Mouse (Mus musculus) limb, embryonic 12.5 days (tissue): ENCODE data around the gene Stxbp1. TPM values are rescaled to one million over a fixed set of nuclear protein-coding genes. Genes with fewer than 3 reads are reported as not detected.
"Not testable (repeated sequence)": the region's sequence is repeated elsewhere in the genome, so short reads cannot be mapped to it uniquely, and the experiment has no call there.

Experiments
- ATAC-seq: fragments of 200-750 bp; cut with Nextera tagmentation; 2 replicates; pipeline ENCODE4 v1.8.0; 2017; ENCODE audit warnings: low read depth, moderate TSS enrichment; ENCODE audit not compliant: insufficient number of reproducible peaks, insufficient read depth, low FRiP score, low TSS enrichment
- H3K27ac ChIP-seq: fragments of 300-500 bp; sonication (generic); 2 replicates; pipeline ENCODE4 v1.5.1; 2016; ENCODE audit warnings: mild to moderate bottlenecking, moderate library complexity
- H3K27me3 ChIP-seq: fragments of 300-500 bp; sonication (generic); 2 replicates; pipeline ENCODE4 v1.6.1; 2016; ENCODE audit warnings: mild to moderate bottlenecking, moderate library complexity
- H3K36me3 ChIP-seq: fragments of 300-500 bp; sonication (generic); 2 replicates; pipeline ENCODE4 v1.6.1; 2016; ENCODE audit warnings: mild to moderate bottlenecking, moderate library complexity
- H3K4me1 ChIP-seq: fragments of 300-500 bp; sonication (generic); replicated peaks from 2 replicates; pipeline ENCODE4 v1.6.1; 2016
- H3K4me2 ChIP-seq: fragments of 300-500 bp; sonication (generic); 2 replicates; pipeline ENCODE4 v1.6.1; 2016; ENCODE audit warnings: mild to moderate bottlenecking, moderate library complexity
- H3K4me3 ChIP-seq: fragments of 300-500 bp; sonication (generic); replicated peaks from 2 replicates; pipeline ENCODE4 v1.5.1; 2016; ENCODE audit warnings: mild to moderate bottlenecking
- H3K9ac ChIP-seq: fragments of 300-500 bp; sonication (generic); replicated peaks from 2 replicates; pipeline ENCODE4 v1.6.1; 2016; ENCODE audit warnings: mild to moderate bottlenecking, moderate library complexity
- H3K9me3 ChIP-seq: fragments of 300-500 bp; sonication (generic); 2 replicates; pipeline ENCODE4 v1.6.1; 2016; ENCODE audit warnings: mild to moderate bottlenecking, moderate library complexity
- WGBS: fragments of 180-500 bp; shearing (Covaris S2); methylation state at CpG from one replicate; pipeline ENCODE4 v1.1.7; 2016; 5-methylcytosine and 5-hydroxymethylcytosine counted together
- polyA plus RNA-seq: library from polyadenylated mRNA; unstranded; fragments of >200 nt; fragmentation: Nextera tagmentation; extraction: Ambion mirVana; gene quantifications from 2 replicates; pipeline ENCODE4 v1.2.1, GENCODE M21; 2016

Stxbp1 gene
- polyA plus RNA-seq, 1 experiment from 2014 or later, result 18.8 TPM

GRCm38 (mm10) chr2:32855790-32856465 lies 8.9 kb upstream of the Stxbp1 start:
- no peak overlapping the region for H3K27ac ChIP-seq
- H3K27me3 ChIP-seq, result peaks cover 20% of the 10 kb centered on the region
- 52% methylated on average over 5 of the region's 5 CpGs for WGBS
- H3K4me3 ChIP-seq, result no peak overlapping the region
- peaks cover 4% of the 10 kb centered on the region; the same call in 1 of the 2 replicates for H3K4me1 ChIP-seq
- no peak overlapping the region for H3K9ac ChIP-seq
- ATAC-seq, result no peak
- no peaks in the 10 kb centered on the region for H3K9me3 ChIP-seq
- H3K36me3 ChIP-seq, result no peaks in the 10 kb centered on the region
- no peak overlapping the region for H3K4me2 ChIP-seq

GRCm38 (mm10) chr2:32855046-32855785 lies 8.2 kb upstream of the Stxbp1 start:
- peaks cover 4% of the 10 kb centered on the region; the same call in 1 of the 2 replicates for H3K4me1 ChIP-seq
- no peak for ATAC-seq
- 73% methylated on average over 7 of the region's 7 CpGs for WGBS

GRCm38 (mm10) chr2:32854206-32854605 lies 7.2 kb upstream of the Stxbp1 start:
- ATAC-seq, result 0 out of 2 replicates have a peak, but pooled peaks have one; percentile 28
- WGBS, result 6% methylated on average over 8 of the region's 8 CpGs
- H3K9me3 ChIP-seq, result peaks cover 3% of the 10 kb centered on the region; the same call in 1 of the 2 replicates

More at GRCm38 (mm10) chr2:32855046-32855785, 8.2 kb upstream of the Stxbp1 start:
- Histone ChIP-seq H3K4me2 (no peak overlapping the region), H3K9ac (no peak overlapping the region), H3K27ac (no peak overlapping the region), H3K36me3 (no peaks in the 10 kb centered on the region), H3K27me3 (peaks cover 25% of the 10 kb centered on the region), H3K9me3 (no peaks in the 10 kb centered on the region), H3K4me3 (no peak overlapping the region)

GRCm38 (mm10) chr2:32853716-32854115 lies 6.7 kb upstream of the Stxbp1 start:
- H3K4me2 ChIP-seq, H3K27ac ChIP-seq, H3K36me3 ChIP-seq, H3K4me3 ChIP-seq, ATAC-seq, H3K9me3 ChIP-seq, H3K9ac ChIP-seq, H3K4me1 ChIP-seq: not testable (repeated sequence)
- peaks cover 25% of the 10 kb centered on the region for H3K27me3 ChIP-seq
- 71% methylated on average over 4 of the region's 4 CpGs for WGBS

More at GRCm38 (mm10) chr2:32854206-32854605, 7.2 kb upstream of the Stxbp1 start:
- Histone ChIP-seq H3K36me3 (no peaks in the 10 kb centered on the region), H3K4me3 (no peak overlapping the region), H3K27ac (no peak overlapping the region), H3K27me3 (peaks cover 25% of the 10 kb centered on the region), H3K9ac (no peak overlapping the region), H3K4me1 (peaks cover 4% of the 10 kb centered on the region; the same call in 1 of the 2 replicates), H3K4me2 (no peak overlapping the region)

- WGBS, result 1% methylated on average over 20 of the region's 20 CpGs
- H3K4me3 ChIP-seq, result no peak overlapping the region
- peaks cover 25% of the 10 kb centered on the region for H3K27me3 ChIP-seq
Measured at GRCm38 (mm10) chr2:32852156-32852555, 5.1 kb upstream of the Stxbp1 start.

GRCm38 (mm10) chr2:32847468-32847821 lies 400 bp upstream of the Stxbp1 start:
- Histone ChIP-seq H3K9ac (no peak overlapping the region), H3K27ac (no peak overlapping the region), H3K4me3 (peak overlapping the region; percentile 77), H3K4me1 (peaks cover 13% of the 10 kb centered on the region; the same call in 1 of the 2 replicates), H3K36me3 (no peaks in the 10 kb centered on the region), H3K4me2 (peak overlapping the region; percentile 99), H3K9me3 (peaks cover 3% of the 10 kb centered on the region; the same call in 1 of the 2 replicates), H3K27me3 (peaks cover 20% of the 10 kb centered on the region)
- ATAC-seq, result peak; percentile 45
- WGBS, result 49% methylated on average over 6 of the region's 6 CpGs

More at GRCm38 (mm10) chr2:32852156-32852555, 5.1 kb upstream of the Stxbp1 start:
- Histone ChIP-seq H3K4me2 (peak overlapping the region; percentile 15), H3K9me3 (peaks cover 3% of the 10 kb centered on the region; the same call in 1 of the 2 replicates), H3K9ac (no peak overlapping the region), H3K27ac (no peak overlapping the region), H3K36me3 (no peaks in the 10 kb centered on the region), H3K4me1 (peaks cover 7% of the 10 kb centered on the region; the same call in 1 of the 2 replicates)
- no peak for ATAC-seq

GRCm38 (mm10) chr2:32846101-32846804 lies 792 bp downstream of the Stxbp1 start:
- Histone ChIP-seq H3K27ac (peak overlapping the region; percentile 56), H3K9ac (peak overlapping the region; percentile 78), H3K4me2 (peak overlapping the region; percentile 99), H3K9me3 (peaks cover 3% of the 10 kb centered on the region; the same call in 1 of the 2 replicates), H3K36me3 (no peaks in the 10 kb centered on the region; the same call in 1 of the 2 replicates), H3K27me3 (peaks cover 8% of the 10 kb centered on the region), H3K4me3 (peak overlapping the region; percentile 77), H3K4me1 (peaks cover 8% of the 10 kb centered on the region; the same call in 1 of the 2 replicates)
- ATAC-seq, result no peak
- under 1% methylated on average over 33 of the region's 33 CpGs for WGBS

GRCm38 (mm10) chr2:32845572-32846100 lies 1.4 kb downstream of the Stxbp1 start:
- peaks cover 3% of the 10 kb centered on the region; the same call in 1 of the 2 replicates for H3K9me3 ChIP-seq
- peak overlapping the region; percentile 99 for H3K4me2 ChIP-seq
- peak overlapping the region; percentile 78 for H3K9ac ChIP-seq
- no peak overlapping the region for H3K27ac ChIP-seq
- WGBS, result 5% methylated on average over 12 of the region's 12 CpGs
- H3K4me3 ChIP-seq, result peak overlapping the region; percentile 77
- H3K36me3 ChIP-seq, result no peaks in the 10 kb centered on the region; the same call in 1 of the 2 replicates
- H3K4me1 ChIP-seq, result peaks cover 8% of the 10 kb centered on the region; the same call in 1 of the 2 replicates
- ATAC-seq, result no peak
- H3K27me3 ChIP-seq, result peaks cover 2% of the 10 kb centered on the region; the same call in 1 of the 2 replicates

- Histone ChIP-seq H3K9me3 (no peaks in the 10 kb centered on the region), H3K36me3 (no peaks in the 10 kb centered on the region; the same call in 1 of the 2 replicates), H3K4me2 (no peak overlapping the region), H3K27me3 (no peaks in the 10 kb centered on the region), H3K27ac (no peak overlapping the region), H3K4me3 (no peak overlapping the region), H3K4me1 (peaks cover 24% of the 10 kb centered on the region), H3K9ac (no peak overlapping the region)
- WGBS, result 43% methylated on average over 4 of the region's 4 CpGs
- no peak for ATAC-seq
Measured at GRCm38 (mm10) chr2:32842558-32842957, 4.5 kb downstream of the Stxbp1 start.

GRCm38 (mm10) chr2:32841099-32841498 lies 5.9 kb downstream of the Stxbp1 start:
- H3K4me3 ChIP-seq, result no peak overlapping the region
- H3K9ac ChIP-seq, result no peak overlapping the region
- H3K4me1 ChIP-seq, result peaks cover 21% of the 10 kb centered on the region
- no peaks in the 10 kb centered on the region for H3K9me3 ChIP-seq
- no peaks in the 10 kb centered on the region for H3K27me3 ChIP-seq
- WGBS, result 75% methylated on average over 5 of the region's 5 CpGs
- H3K36me3 ChIP-seq, result no peaks in the 10 kb centered on the region; the same call in 1 of the 2 replicates
- H3K4me2 ChIP-seq, result no peak overlapping the region
- no peak for ATAC-seq
- H3K27ac ChIP-seq, result 0 out of 2 replicates have a peak overlapping the region, but pooled peaks have one; percentile 5
